Mouse (Mus musculus) lung, postnatal 14 days (tissue): ENCODE results near the gene Otud7b.
"Not testable (repeated sequence)": the region's sequence is repeated elsewhere in the genome, so short reads cannot be mapped to it uniquely, and the experiment has no call there.

Source experiments
- DNase-seq: peaks from one replicate; pipeline ENCODE4 v3.0.0; 2021

Otud7b gene

GRCm38 (mm10) chr3:96181510-96182381 lies 77.4 kb downstream of the Otud7b start:
- DNase-seq = no peak

- DNase-seq = no peak
Observed at GRCm38 (mm10) chr3:96182382-96182776, 78.1 kb downstream of the Otud7b start.

GRCm38 (mm10) chr3:96192977-96193376 lies 88.7 kb downstream of the Otud7b start:
- DNase-seq = peak; percentile 23

GRCm38 (mm10) chr3:96194966-96195365 lies 90.6 kb downstream of the Otud7b start:
- no peak for DNase-seq

GRCm38 (mm10) chr3:96195616-96196313 lies 91.4 kb downstream of the Otud7b start:
- DNase-seq = no peak

- no peak for DNase-seq
Observed at GRCm38 (mm10) chr3:96196437-96197128, 92.3 kb downstream of the Otud7b start.

- peak; percentile 87 for DNase-seq
Observed at GRCm38 (mm10) chr3:96197129-96197749, 92.9 kb downstream of the Otud7b start.

GRCm38 (mm10) chr3:96198181-96198580 lies 93.9 kb downstream of the Otud7b start:
- no peak for DNase-seq

GRCm38 (mm10) chr3:96198601-96199251 lies 94.4 kb downstream of the Otud7b start:
- not testable (repeated sequence) for DNase-seq

GRCm38 (mm10) chr3:96199731-96200130 lies 95.4 kb downstream of the Otud7b start:
- no peak for DNase-seq

- no peak for DNase-seq
Observed at GRCm38 (mm10) chr3:96207819-96208218, 103.5 kb downstream of the Otud7b start.

GRCm38 (mm10) chr3:96209242-96209641 lies 104.9 kb downstream of the Otud7b start:
- no peak for DNase-seq
